Mouse (Mus musculus): ENCODE results near the gene Clip1.

The Clip1 gene

GRCm38 (mm10) chr5:123670800-123671472 is 13.5 kb downstream of the Clip1 start:
- no peak for DNase-seq (ENCODE audit: low spot score in 2 of 2)

DNA sequence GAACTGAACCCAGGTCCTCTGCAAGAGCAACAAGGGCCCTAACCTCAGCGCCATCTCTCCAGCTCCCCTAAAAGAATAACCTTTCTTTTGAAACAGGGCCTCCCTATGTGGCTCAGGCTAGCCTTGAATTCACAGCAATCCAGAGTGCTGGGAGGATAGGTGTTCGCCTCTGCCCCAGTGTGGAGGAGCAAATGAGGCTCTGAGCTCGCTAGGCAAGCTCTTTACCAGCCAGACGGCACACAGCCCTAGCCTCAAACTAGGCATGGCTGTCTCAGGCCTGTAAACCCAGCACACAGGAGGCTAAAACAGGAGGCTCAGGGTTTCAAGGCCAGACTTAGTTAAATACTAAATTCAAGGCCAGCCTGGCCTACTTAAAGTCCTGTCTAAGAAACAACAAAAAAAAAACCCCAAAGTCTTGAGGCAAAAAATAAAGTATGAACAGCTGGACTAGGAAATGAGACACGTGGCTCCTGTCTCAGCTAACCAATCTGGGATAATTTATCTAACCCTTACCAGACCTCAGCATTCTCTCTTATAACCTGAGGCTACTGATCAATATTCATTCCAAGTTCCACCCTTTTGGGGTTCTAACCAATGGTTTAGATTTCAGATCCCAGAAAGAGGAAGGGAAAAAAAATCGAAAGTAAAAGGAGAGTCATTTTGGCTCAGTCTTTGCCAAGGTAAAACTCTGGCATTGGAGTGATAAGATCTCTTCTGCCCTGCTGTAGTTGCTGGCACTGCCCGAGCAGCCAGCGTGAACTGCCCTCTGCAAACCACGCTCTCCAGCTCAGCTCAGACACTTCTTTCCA is 14.2 kb downstream of the Clip1 start:
- DNase-seq (ENCODE audit: low spot score in 2 of 2): no peak

DNA sequence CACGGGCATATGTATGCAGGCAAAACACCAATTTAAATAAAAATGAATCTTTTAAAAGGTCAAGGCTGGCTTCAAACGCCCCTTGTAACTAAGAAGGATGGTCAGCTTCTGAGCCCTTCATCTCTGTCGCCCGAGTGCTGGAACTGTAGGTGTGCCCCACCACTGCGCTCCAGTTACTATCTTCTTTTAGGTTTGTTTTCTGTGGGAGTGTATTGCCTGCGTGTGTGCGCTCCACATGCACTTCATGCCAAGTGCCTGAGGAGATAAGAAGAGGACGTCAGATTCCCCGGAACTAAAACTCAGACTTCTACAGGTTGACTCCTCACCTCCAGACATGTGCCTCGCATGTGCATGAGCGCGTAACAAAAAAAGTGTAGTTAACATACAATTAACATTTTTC is 16.5 kb downstream of the Clip1 start:
- DNase-seq (ENCODE audit: low spot score in 2 of 2): no peak

DNA sequence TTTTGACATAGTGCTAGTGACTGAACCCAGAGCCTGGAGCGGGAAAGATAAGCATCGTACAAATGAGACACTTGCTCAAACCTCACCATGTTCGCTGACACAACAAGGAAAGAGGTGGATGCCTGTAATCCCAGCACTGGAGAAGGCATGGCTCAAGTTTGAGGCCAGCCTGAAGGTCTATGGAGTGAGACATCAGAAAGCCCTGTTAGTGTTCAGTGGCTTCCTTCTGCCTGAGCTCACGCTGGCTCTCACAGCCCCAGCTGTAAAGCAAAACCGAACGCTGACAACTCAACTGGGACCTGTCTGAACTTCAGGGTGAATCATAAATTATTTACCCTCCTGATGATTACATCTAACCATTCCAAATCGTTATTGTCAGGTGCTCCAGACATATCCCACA is 18.5 kb downstream of the Clip1 start:
- no peak for DNase-seq (ENCODE audit: low spot score in 2 of 2)

DNA sequence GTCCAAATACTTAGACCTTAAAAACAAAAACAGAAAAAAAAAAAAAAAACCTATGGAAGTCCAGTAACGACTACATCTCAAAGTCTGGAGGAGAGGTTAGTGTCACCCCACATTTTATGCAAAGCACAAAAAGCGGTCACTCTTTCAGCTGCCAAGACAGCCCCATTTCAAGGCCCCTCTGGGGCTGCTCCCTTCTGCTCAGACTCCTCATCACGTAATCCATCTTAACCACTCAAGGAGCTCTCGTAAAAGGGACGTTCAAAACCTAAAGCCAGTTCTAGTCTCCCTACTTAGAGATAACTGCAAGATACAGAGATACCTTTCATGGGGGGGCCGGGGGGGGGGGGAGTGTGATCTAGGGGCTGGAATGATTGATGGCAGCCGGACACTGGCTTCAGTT is 20.1 kb downstream of the Clip1 start:
- no peak for DNase-seq (ENCODE audit: low spot score in 2 of 2)

DNA sequence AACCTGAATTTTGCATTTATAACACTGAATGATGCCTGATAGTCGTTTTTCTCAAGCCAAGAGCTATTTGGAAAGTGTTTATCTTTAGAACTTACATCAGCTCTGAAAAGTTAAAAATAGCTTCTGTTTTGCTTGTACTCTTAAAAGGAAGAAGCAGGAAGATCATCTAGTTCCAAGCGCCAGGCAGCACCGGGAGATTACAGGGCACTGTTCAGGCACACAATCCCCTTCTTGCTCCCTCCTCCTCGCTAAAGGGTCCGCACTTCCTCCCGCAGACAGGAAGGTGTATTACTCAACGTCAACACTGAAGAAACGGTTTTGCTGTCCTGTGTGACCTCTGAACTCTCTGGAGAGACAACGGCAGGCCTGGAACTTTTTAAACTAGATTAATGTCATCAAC is 22.4 kb downstream of the Clip1 start:
- no peak for DNase-seq (ENCODE audit: low spot score in 2 of 2)

DNA sequence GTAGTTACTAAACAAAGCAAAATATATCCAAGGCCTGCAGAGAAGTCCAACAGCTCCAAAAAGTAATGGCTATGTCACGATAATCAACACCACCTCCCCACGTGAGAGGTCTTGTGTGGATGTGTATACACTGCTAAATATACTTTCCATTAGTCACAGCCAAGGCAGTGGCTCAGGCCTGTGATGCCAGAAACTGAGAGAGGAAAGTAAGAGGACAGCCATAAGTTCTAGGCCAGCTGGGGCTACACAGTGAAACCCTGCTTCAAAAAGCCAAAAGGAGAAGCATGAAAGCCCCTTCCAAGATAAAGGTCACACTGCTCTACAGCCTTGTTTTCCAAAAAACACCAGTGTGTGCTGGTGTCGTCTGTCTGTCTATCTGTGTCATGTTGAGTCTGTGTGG is 22.8 kb downstream of the Clip1 start:
- no peak for DNase-seq (ENCODE audit: low spot score in 2 of 2)

DNA sequence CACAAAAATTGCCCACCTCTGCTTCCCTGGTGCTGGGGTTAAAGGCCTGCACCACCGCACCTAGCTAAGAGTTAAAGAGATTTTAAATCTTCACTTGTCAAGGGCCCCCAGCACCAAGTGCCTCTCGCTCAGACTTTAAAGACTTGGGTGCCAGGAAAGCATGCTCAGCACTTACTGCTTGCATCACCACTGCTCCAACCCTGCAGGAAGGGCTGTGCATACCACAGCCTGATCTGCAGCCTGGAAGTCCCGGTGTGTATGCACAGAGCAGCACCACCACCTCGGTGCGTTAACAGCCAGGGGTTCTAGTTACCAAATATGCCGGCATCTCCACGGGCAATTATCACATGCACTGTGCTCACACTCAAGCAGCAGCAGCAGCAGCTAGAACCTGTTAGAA is 26.8 kb downstream of the Clip1 start:
- no peak for DNase-seq (ENCODE audit: low spot score in 2 of 2)

- no peak for DNase-seq (ENCODE audit: low spot score in 2 of 2)
These were observed 29.5 kb downstream of the Clip1 start for GRCm38 (mm10) chr5:123654937-123655336.

DNA sequence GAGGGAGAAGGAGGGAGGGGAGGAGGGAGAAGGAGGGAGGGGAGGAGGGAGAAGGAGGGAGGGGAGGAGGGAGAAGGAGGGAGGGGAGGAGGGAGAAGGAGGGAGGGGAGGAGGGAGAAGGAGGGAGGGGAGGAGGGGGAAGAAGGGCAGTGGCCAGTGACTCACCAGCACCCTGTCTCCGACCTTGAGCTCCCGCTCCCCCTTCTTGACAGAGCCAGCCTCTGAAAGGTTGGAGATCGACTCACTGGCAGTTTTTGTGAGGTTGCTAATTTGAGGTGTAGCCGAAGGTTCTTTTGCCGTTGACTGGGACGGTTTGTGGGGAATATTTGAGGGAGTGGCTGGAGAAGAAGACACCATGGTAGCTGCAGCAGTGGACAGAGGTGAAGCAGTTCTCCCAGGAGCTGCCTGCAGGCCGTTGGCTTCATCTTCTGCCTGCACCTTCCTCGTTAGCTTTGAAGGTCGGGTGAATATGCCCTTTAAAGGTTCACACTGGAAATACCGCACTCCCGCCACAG is 31.1 kb downstream of the Clip1 start:
- no peak for DNase-seq (ENCODE audit: low spot score in 2 of 2)

- no peak for DNase-seq (ENCODE audit: low spot score in 2 of 2)
These were observed 33.6 kb downstream of the Clip1 start for GRCm38 (mm10) chr5:123650825-123651224.

DNA sequence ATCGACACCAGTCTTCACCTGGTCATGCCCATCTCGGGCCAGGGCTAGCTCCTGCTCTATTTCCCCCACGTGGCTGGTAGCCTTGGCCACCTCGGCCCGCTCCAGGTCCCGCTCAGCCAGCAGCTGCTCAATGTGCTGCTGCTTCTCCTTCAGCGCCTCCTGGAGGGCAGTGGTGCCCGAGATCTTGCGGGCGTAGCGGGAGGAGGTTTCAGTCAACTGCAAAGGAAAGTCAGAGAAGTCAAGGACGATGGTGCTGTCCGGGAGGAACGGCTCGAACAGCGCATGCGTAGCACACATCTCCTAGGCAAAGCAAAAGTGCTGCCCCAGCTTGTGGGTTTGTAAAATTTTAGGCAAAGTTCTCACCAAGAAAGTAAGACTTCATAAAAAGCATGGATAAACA is 42.0 kb downstream of the Clip1 start:
- DNase-seq (ENCODE audit: low spot score in 2 of 2): no peak

GRCm38 (mm10) chr5:123641259-123641900 is 43.0 kb downstream of the Clip1 start:
- no peak for DNase-seq (ENCODE audit: low spot score in 2 of 2)

GRCm38 (mm10) chr5:123640181-123640580 is 44.2 kb downstream of the Clip1 start:
- DNase-seq (ENCODE audit: low spot score in 2 of 2): no peak

- no peak for DNase-seq (ENCODE audit: low spot score in 2 of 2)
These were observed 53.2 kb downstream of the Clip1 start for GRCm38 (mm10) chr5:123631210-123631609.

DNA sequence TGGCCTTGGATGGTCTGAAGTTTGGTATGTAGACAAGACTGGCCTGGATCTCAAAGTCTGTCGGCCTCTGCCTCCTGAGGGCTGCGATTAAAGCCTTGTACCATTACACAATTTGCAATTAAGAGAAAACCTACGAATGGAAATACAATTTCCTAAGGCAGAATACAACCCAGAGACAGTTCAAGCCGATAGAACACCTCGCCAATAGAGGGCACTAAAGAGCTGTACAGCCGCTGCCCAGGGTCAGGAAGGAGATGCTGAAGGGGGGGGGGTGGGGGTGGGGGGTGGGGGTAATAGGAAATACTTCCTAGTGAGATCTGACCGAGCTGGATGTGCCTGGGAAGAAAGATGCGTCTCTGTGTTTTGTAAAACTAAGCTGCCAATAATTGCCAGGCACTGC is 57.8 kb downstream of the Clip1 start:
- peak; percentile 45 to 82 for DNase-seq (ENCODE audit: low spot score in 2 of 2)

DNA sequence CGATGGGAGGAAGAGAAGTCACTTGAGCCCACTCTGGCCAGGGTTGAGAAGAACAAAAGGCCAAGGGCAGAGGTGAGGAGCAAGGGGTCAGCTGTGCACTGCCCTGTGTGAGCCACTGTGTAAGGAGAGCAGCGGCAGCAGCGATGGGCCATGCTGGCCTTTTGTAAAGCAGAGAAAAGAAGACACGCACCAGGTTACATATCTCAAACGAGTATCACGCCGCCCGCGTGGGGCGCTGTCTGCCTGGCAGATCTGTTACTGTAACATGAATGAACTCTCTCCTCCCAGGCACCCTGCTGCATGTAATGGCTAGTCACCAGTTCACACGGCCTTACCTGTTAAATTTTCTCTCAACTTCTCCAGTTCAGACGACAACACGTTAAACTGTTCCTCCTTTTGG is 62.0 kb downstream of the Clip1 start:
- no peak for DNase-seq (ENCODE audit: low spot score in 2 of 2)

GRCm38 (mm10) chr5:123618558-123618957 is 65.9 kb downstream of the Clip1 start:
- DNase-seq (ENCODE audit: low spot score in 2 of 2): peak in 1 of 2 experiments; percentile 38

- DNase-seq (ENCODE audit: low spot score in 2 of 2): no peak
These were observed 70.2 kb downstream of the Clip1 start for GRCm38 (mm10) chr5:123614246-123614645.

- peak; percentile 34 to 55 for DNase-seq (ENCODE audit: low spot score in 2 of 2)
These were observed 74.6 kb downstream of the Clip1 start for GRCm38 (mm10) chr5:123609843-123610242.

- no peak for DNase-seq (ENCODE audit: low spot score in 2 of 2)
These were observed 75.0 kb downstream of the Clip1 start for GRCm38 (mm10) chr5:123609416-123609815.

- no peak for DNase-seq (ENCODE audit: low spot score in 2 of 2)
These were observed 77.2 kb downstream of the Clip1 start for GRCm38 (mm10) chr5:123607211-123607669.

GRCm38 (mm10) chr5:123603496-123603895 is 80.9 kb downstream of the Clip1 start:
- no peak for DNase-seq (ENCODE audit: low spot score in 2 of 2)
